Mouse (Mus musculus): Measurements from ENCODE around the gene Rem1. TPM values are rescaled to one million over a fixed set of nuclear protein-coding genes. Genes with fewer than 3 reads are reported as not detected.

Gene Rem1
- polyA plus RNA-seq, 1 experiment from 2014 or later = 9.5 TPM

GRCm38 (mm10) chr2:152678925-152679324 lies 52.2 kb downstream of the Rem1 start:
- H3K27me3 ChIP-seq (replicated peaks) = no peaks in the 10 kb centered on the region
- H3K36me3 ChIP-seq = peaks cover 87% of the 10 kb centered on the region
- ATAC-seq (ENCODE audit: insufficient number of reproducible peaks, low FRiP score) = no peak
- peaks cover 31% of the 10 kb centered on the region for H3K4me1 ChIP-seq (replicated peaks)
- H3K9ac ChIP-seq = no peak overlapping the region
- H3K4me3 ChIP-seq = no peak overlapping the region
- H3K4me2 ChIP-seq = no peak overlapping the region
- WGBS = 91% methylated on average over 5 of the region's 5 CpGs
- no peaks in the 10 kb centered on the region for H3K9me3 ChIP-seq (replicated peaks)
- H3K27ac ChIP-seq (ENCODE audit: poor library complexity, severe bottlenecking) = no peak overlapping the region

- Histone ChIP-seq H3K9me3 (replicated peaks) (no peaks in the 10 kb centered on the region; the same call in 1 of the 2 replicates), H3K9ac (peak overlapping the region; percentile 19; the same call in 1 of the 2 replicates), H3K4me2 (no peak overlapping the region), H3K4me1 (replicated peaks) (peaks cover 26% of the 10 kb centered on the region), H3K27ac (ENCODE audit: poor library complexity, severe bottlenecking) (0 out of 2 replicates have a peak overlapping the region, but pooled peaks have one; percentile 41), H3K36me3 (peaks cover 96% of the 10 kb centered on the region), H3K27me3 (replicated peaks) (no peaks in the 10 kb centered on the region), H3K4me3 (no peak overlapping the region)
- no peak for ATAC-seq (ENCODE audit: insufficient number of reproducible peaks, low FRiP score)
- WGBS = 81% methylated on average over 8 of the region's 8 CpGs
Observed at GRCm38 (mm10) chr2:152679701-152680355, 53.1 kb downstream of the Rem1 start.

DNA sequence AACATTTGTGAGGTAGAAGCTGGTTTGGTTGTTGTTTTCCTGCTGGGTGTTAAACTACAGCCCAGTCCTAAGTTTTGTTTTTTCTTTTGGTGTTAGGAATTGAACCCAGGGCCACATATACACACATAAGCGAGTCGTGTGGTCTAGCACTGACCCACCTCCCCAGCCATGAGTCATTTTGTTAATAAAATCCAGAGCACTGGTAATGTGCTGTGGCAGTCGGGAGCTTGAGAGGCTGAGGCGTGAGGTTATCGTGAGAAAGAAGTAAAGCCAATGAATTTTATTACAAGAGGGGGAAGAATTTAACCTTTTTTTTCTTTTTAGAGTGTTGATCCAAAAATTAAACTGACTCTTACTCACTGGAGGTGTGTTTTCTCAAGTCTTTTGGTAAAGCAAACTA lies 56.3 kb downstream of the Rem1 start:
- Histone ChIP-seq H3K4me1 (replicated peaks) (peaks cover 23% of the 10 kb centered on the region), H3K27me3 (replicated peaks) (no peaks in the 10 kb centered on the region), H3K4me2 (no peak overlapping the region), H3K4me3 (no peak overlapping the region), H3K9ac (no peak overlapping the region), H3K27ac (ENCODE audit: poor library complexity, severe bottlenecking) (no peak overlapping the region), H3K9me3 (replicated peaks) (peaks cover 13% of the 10 kb centered on the region; the same call in 1 of the 2 replicates), H3K36me3 (peaks cover 97% of the 10 kb centered on the region)
- ATAC-seq (ENCODE audit: insufficient number of reproducible peaks, low FRiP score) = no peak
- 90% methylated on average over 5 of the region's 5 CpGs for WGBS

Other genes starting within 250 kb of the Rem1 start
- gene Sox12, start 228.9 kb upstream of the Rem1 start, polyA plus RNA-seq (2016; fragmentation: Nextera tagmentation; extraction: Ambion mirVana) = 11.5 TPM in 2 replicates
- 61.4 and 64.9 TPM in 2 replicates for gene Zcchc3, start 211.9 kb upstream of the Rem1 start, polyA plus RNA-seq (2016; fragmentation: Nextera tagmentation; extraction: Ambion mirVana)
- gene 6820408C15Rik, start 211.4 kb upstream of the Rem1 start, polyA plus RNA-seq (2016; fragmentation: Nextera tagmentation; extraction: Ambion mirVana) = 1.7 and 2.1 TPM in 2 replicates
- not detected in 2 replicates for gene Defb23, start 162.3 kb upstream of the Rem1 start, polyA plus RNA-seq (2016; fragmentation: Nextera tagmentation; extraction: Ambion mirVana)
- gene Defb20, start 149.9 kb upstream of the Rem1 start, polyA plus RNA-seq (2016; fragmentation: Nextera tagmentation; extraction: Ambion mirVana) = not detected in 2 replicates
- not detected in 2 replicates for gene Defb22, start 136.8 kb upstream of the Rem1 start, polyA plus RNA-seq (2016; fragmentation: Nextera tagmentation; extraction: Ambion mirVana)
- gene Defb26, start 115.3 kb upstream of the Rem1 start, polyA plus RNA-seq (2016; fragmentation: Nextera tagmentation; extraction: Ambion mirVana) = not detected in 2 replicates
- gene Defb28, start 108.7 kb upstream of the Rem1 start, polyA plus RNA-seq (2016; fragmentation: Nextera tagmentation; extraction: Ambion mirVana) = not detected in 2 replicates
- gene Defb29, start 86.9 kb upstream of the Rem1 start, polyA plus RNA-seq (2016; fragmentation: Nextera tagmentation; extraction: Ambion mirVana) = not detected in 2 replicates
- not detected in 2 replicates for gene Gm17416, start 57.6 kb upstream of the Rem1 start, polyA plus RNA-seq (2016; fragmentation: Nextera tagmentation; extraction: Ambion mirVana)
- not detected in 2 replicates for gene Defb21, start 54.2 kb upstream of the Rem1 start, polyA plus RNA-seq (2016; fragmentation: Nextera tagmentation; extraction: Ambion mirVana)
- 0.88 and 0.98 TPM in 2 replicates for gene Defb19, start 46.6 kb upstream of the Rem1 start, polyA plus RNA-seq (2016; fragmentation: Nextera tagmentation; extraction: Ambion mirVana)
- gene Defb45, start 27.6 kb upstream of the Rem1 start, polyA plus RNA-seq (2016; fragmentation: Nextera tagmentation; extraction: Ambion mirVana) = not detected in 2 replicates
- not detected in 2 replicates for gene Defb36, start 22.6 kb upstream of the Rem1 start, polyA plus RNA-seq (2016; fragmentation: Nextera tagmentation; extraction: Ambion mirVana)
- gene Defb25, start 3.9 kb upstream of the Rem1 start, polyA plus RNA-seq (2016; fragmentation: Nextera tagmentation; extraction: Ambion mirVana) = not detected in 2 replicates
- gene H13, start 42.5 kb downstream of the Rem1 start, polyA plus RNA-seq (2016; fragmentation: Nextera tagmentation; extraction: Ambion mirVana) = 87.5 and 91.9 TPM in 2 replicates
- 23.1 and 25.2 TPM in 2 replicates for gene Mcts2, start 60.1 kb downstream of the Rem1 start, polyA plus RNA-seq (2016; fragmentation: Nextera tagmentation; extraction: Ambion mirVana)
- 87.7 and 90.9 TPM in 2 replicates for gene Id1, start 109.3 kb downstream of the Rem1 start, polyA plus RNA-seq (2016; fragmentation: Nextera tagmentation; extraction: Ambion mirVana)
- 18.9 and 20.8 TPM in 2 replicates for gene Cox4i2, start 127.2 kb downstream of the Rem1 start, polyA plus RNA-seq (2016; fragmentation: Nextera tagmentation; extraction: Ambion mirVana)
- 83.0 and 85.9 TPM in 2 replicates for gene Bcl2l1, start 204.8 kb downstream of the Rem1 start, polyA plus RNA-seq (2016; fragmentation: Nextera tagmentation; extraction: Ambion mirVana)
- gene Tpx2, start 221.0 kb downstream of the Rem1 start, polyA plus RNA-seq (2016; fragmentation: Nextera tagmentation; extraction: Ambion mirVana) = 65.6 and 74.1 TPM in 2 replicates

All from heart, embryonic 12.5 days (tissue).